Mouse (Mus musculus) CH12.LX (cell line): ENCODE results near the gene Kcnma1.

Experiments
- CTCF ChIP-seq, 2 experiments: IDR thresholded peaks in 1 of 2; conservative IDR thresholded peaks in 1 of 2; 2 replicates each; pipeline ENCODE4 v1.5.1; 2011 to 2012; ENCODE audit warnings: low read depth in 2 of 2, low read length in 2 of 2, improper control_type of control experiment in 1 of 2, inconsistent platforms in 1 of 2, mild to moderate bottlenecking in 1 of 2, moderate library complexity in 1 of 2
- E2F4 ChIP-seq: IDR thresholded peaks from 2 replicates; pipeline ENCODE4 v1.6.1; 2011; ENCODE audit warnings: low read depth, low read length, improper control_type of control experiment; ENCODE audit not compliant: insufficient replicate concordance
- ELF1 ChIP-seq: IDR thresholded peaks from 2 replicates; pipeline ENCODE4 v1.6.1; 2014; ENCODE audit warnings: low read depth, mild to moderate bottlenecking, inconsistent platforms, low read length, improper control_type of control experiment
- EP300 ChIP-seq: IDR thresholded peaks from 2 replicates; pipeline ENCODE4 v1.6.1; 2011; ENCODE audit warnings: low read length, improper control_type of control experiment
- ETS1 ChIP-seq: conservative IDR thresholded peaks from 2 replicates; pipeline ENCODE4 v1.6.1; 2012; ENCODE audit warnings: low read depth, mild to moderate bottlenecking, inconsistent platforms, low read length, improper control_type of control experiment, moderate library complexity
- MAX ChIP-seq: IDR thresholded peaks from 2 replicates; pipeline ENCODE4 v1.6.1; 2011; ENCODE audit warnings: low read length, improper control_type of control experiment
- MXI1 ChIP-seq: IDR thresholded peaks from 2 replicates; pipeline ENCODE4 v1.6.1; 2011; ENCODE audit warnings: mild to moderate bottlenecking, low read depth, low read length, improper control_type of control experiment
- NELFE ChIP-seq: IDR thresholded peaks from 2 replicates; pipeline ENCODE4 v1.6.1; 2011; ENCODE audit warnings: low read depth, low read length, improper control_type of control experiment
- POLR2A ChIP-seq: IDR thresholded peaks from 2 replicates; pipeline ENCODE4 v1.6.1; 2011; ENCODE audit warnings: low read depth, mild to moderate bottlenecking, improper control_type of control experiment, low read length
- ZC3H11A ChIP-seq: IDR thresholded peaks from 2 replicates; pipeline ENCODE4 v1.6.1; 2012; ENCODE audit warnings: low read depth, mild to moderate bottlenecking, inconsistent platforms, low read length, improper control_type of control experiment

DNA sequence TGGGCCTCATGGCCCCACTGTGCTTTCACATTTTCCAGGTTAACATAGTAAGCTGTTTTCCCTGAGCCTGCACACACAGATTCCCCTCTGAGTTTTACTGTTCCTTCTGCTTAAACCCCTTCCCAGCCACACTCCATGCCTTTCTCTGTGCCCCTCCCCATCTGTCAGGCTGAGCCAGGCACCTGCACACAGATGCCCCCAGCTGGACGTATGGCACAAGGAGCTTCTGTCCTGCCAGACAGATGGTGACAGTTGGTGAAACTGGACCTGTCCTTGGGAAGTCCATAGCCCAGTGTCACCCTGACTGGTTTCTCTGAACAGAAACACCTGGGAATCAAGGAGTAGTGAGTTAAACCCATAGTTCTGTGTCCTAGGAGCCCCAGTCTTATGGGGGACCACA is 204.2 kb downstream of the Kcnma1 start:
- TF ChIP-seq MAX (no peak), ELF1 (no peak), CTCF (conservative IDR thresholded peaks at IDR 0.05 in 1 of 2, IDR thresholded peaks at IDR 0.05 in 1 of 2; ENCODE audit: low read depth in 2 of 2, low read length in 2 of 2) (no peak), MXI1 (no peak), POLR2A (no peak), ETS1 (no peak), EP300 (no peak), ZC3H11A (no peak), E2F4 (no peak), NELFE (no peak)
